Mouse (Mus musculus) limb, embryonic 15.5 days (tissue): ENCODE measurements around the gene Pde10a. TPM values are rescaled to one million over a fixed set of nuclear protein-coding genes. Genes with fewer than 3 reads are reported as not detected.

ENCODE experiments used
- ATAC-seq: fragments of 200-750 bp; cut with Nextera tagmentation; 2 replicates; pipeline ENCODE4 v1.8.0; 2017; ENCODE audit warnings: low read depth, moderate TSS enrichment; ENCODE audit not compliant: insufficient number of reproducible peaks, low FRiP score, low TSS enrichment
- H3K27ac ChIP-seq: fragments of 300-500 bp; sonication (generic); 2 replicates; pipeline ENCODE4 v1.5.1; 2015; ENCODE audit warnings: moderate library complexity, mild to moderate bottlenecking, inconsistent platforms
- H3K27me3 ChIP-seq: fragments of 300-500 bp; sonication (generic); 2 replicates; pipeline ENCODE4 v1.6.1; 2015; ENCODE audit warnings: inconsistent platforms
- H3K36me3 ChIP-seq: fragments of 300-500 bp; sonication (generic); 2 replicates; pipeline ENCODE4 v1.6.1; 2015; ENCODE audit warnings: inconsistent platforms
- H3K4me1 ChIP-seq: fragments of 300-500 bp; sonication (generic); 2 replicates; pipeline ENCODE4 v1.6.1; 2015; ENCODE audit warnings: inconsistent platforms
- H3K4me2 ChIP-seq: fragments of 300-500 bp; sonication (generic); 2 replicates; pipeline ENCODE4 v1.6.1; 2015; ENCODE audit warnings: mild to moderate bottlenecking, inconsistent platforms
- H3K4me3 ChIP-seq: fragments of 300-500 bp; sonication (generic); 2 replicates; pipeline ENCODE4 v1.5.1; 2015; ENCODE audit warnings: mild to moderate bottlenecking, inconsistent platforms
- H3K9ac ChIP-seq: fragments of 300-500 bp; sonication (generic); 2 replicates; pipeline ENCODE4 v1.6.1; 2015; ENCODE audit warnings: inconsistent platforms
- H3K9me3 ChIP-seq: fragments of 300-500 bp; sonication (generic); 2 replicates; pipeline ENCODE4 v1.6.1; 2016; ENCODE audit warnings: inconsistent platforms
- WGBS: fragments of 180-500 bp; shearing (Covaris S2); methylation state at CpG from one replicate; pipeline ENCODE4 v1.1.7; 2015; 5-methylcytosine and 5-hydroxymethylcytosine counted together
- polyA plus RNA-seq: library from polyadenylated mRNA; unstranded; fragments of >200 nt; fragmentation: Nextera tagmentation; extraction: Ambion mirVana; gene quantifications from 2 replicates; pipeline ENCODE4 v1.2.1, GENCODE M21; 2015

Pde10a gene
- polyA plus RNA-seq, 1 experiment from 2014 or later, result 3.1 TPM

GRCm38 (mm10) chr17:8923727-8924126 lies 398.6 kb downstream of the Pde10a start:
- Histone ChIP-seq H3K9ac (no peak overlapping the region), H3K27ac (no peak overlapping the region), H3K4me2 (no peak overlapping the region), H3K9me3 (no peaks in the 10 kb centered on the region), H3K36me3 (no peaks in the 10 kb centered on the region), H3K27me3 (no peaks in the 10 kb centered on the region), H3K4me3 (no peak overlapping the region), H3K4me1 (peaks cover 3% of the 10 kb centered on the region; the same call in 1 of the 2 replicates)
- 40% methylated on average over 8 of the region's 8 CpGs for WGBS
- ATAC-seq, result no peak

DNA sequence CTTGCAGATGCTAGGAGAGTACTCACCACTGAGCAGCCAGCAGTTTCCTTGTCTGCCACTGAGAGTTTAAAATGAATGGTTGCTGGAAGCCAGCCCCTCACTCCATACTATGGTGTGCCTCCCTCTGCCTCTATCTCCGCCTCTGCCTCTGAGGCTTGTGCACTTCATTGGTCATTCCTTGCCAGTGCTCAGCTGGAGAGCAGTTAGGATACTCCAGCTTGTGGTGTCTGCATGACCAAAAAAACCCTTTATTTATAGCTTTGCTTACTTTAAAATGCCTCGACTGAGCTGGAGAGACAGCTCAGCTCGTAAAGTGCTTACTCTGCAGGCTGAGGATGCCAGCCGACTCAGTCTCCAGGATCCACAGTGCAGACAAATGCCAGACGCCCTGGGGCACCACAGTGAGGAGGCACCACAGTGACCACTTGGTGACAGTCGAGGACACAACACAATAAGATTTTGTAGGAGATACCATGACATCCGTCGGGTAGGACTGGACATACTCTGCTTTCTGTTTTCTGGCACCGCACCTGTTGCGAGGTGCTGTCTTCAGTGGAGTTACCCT lies 400.7 kb downstream of the Pde10a start:
- no peak overlapping the region for H3K27ac ChIP-seq
- no peak overlapping the region for H3K4me3 ChIP-seq
- H3K4me2 ChIP-seq, result no peak overlapping the region
- no peak overlapping the region for H3K9ac ChIP-seq
- no peaks in the 10 kb centered on the region for H3K36me3 ChIP-seq
- H3K9me3 ChIP-seq, result no peaks in the 10 kb centered on the region
- ATAC-seq, result no peak
- peaks cover 3% of the 10 kb centered on the region; the same call in 1 of the 2 replicates for H3K4me1 ChIP-seq
- WGBS, result 51% methylated on average over 10 of the region's 10 CpGs
- no peaks in the 10 kb centered on the region for H3K27me3 ChIP-seq

GRCm38 (mm10) chr17:8928560-8928959 lies 403.4 kb downstream of the Pde10a start:
- H3K27ac ChIP-seq, result no peak overlapping the region
- H3K9ac ChIP-seq, result no peak overlapping the region
- no peak overlapping the region for H3K4me2 ChIP-seq
- no peak overlapping the region for H3K4me3 ChIP-seq
- WGBS, result 69% methylated on average over 2 of the region's 2 CpGs
- H3K4me1 ChIP-seq, result no peaks in the 10 kb centered on the region
- H3K9me3 ChIP-seq, result no peaks in the 10 kb centered on the region
- H3K27me3 ChIP-seq, result no peaks in the 10 kb centered on the region
- no peaks in the 10 kb centered on the region for H3K36me3 ChIP-seq
- ATAC-seq, result no peak

GRCm38 (mm10) chr17:8929636-8930035 lies 404.5 kb downstream of the Pde10a start:
- H3K9ac ChIP-seq, result no peak overlapping the region
- no peaks in the 10 kb centered on the region for H3K4me1 ChIP-seq
- no peaks in the 10 kb centered on the region for H3K27me3 ChIP-seq
- no peak overlapping the region for H3K27ac ChIP-seq
- no peaks in the 10 kb centered on the region for H3K9me3 ChIP-seq
- WGBS, result 62% methylated on average over 8 of the region's 8 CpGs
- H3K4me2 ChIP-seq, result no peak overlapping the region
- no peaks in the 10 kb centered on the region for H3K36me3 ChIP-seq
- no peak overlapping the region for H3K4me3 ChIP-seq
- no peak for ATAC-seq

GRCm38 (mm10) chr17:8935604-8936003 lies 410.4 kb downstream of the Pde10a start:
- H3K36me3 ChIP-seq, result no peaks in the 10 kb centered on the region
- H3K27me3 ChIP-seq, result no peaks in the 10 kb centered on the region
- no peak for ATAC-seq
- no peaks in the 10 kb centered on the region for H3K9me3 ChIP-seq
- no peaks in the 10 kb centered on the region for H3K4me1 ChIP-seq
- H3K9ac ChIP-seq, result no peak overlapping the region
- H3K4me2 ChIP-seq, result no peak overlapping the region
- H3K27ac ChIP-seq, result no peak overlapping the region
- WGBS, result 47% methylated on average over 12 of the region's 12 CpGs
- H3K4me3 ChIP-seq, result no peak overlapping the region

DNA sequence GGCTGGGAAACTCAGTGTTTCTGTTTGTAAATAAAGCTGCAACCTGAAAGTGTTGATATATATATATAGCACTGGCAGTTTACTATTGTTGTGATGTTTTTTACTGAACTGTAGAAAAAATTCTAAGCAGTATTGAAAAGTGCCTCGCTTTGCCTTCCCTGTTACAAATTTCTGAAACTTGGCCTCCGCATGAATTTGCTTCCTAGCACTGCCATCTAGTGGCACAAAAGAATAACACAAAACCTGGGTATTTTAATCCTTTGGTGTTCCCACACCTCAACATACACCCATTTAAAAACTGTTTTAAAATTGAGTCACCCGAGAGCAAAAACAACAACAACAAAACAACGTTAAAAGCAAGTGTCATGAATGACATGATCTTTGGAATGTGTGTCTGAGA lies 411.4 kb downstream of the Pde10a start:
- 1% methylated on average over 4 of the region's 4 CpGs for WGBS
- no peaks in the 10 kb centered on the region for H3K36me3 ChIP-seq
- no peaks in the 10 kb centered on the region for H3K27me3 ChIP-seq
- no peaks in the 10 kb centered on the region for H3K4me1 ChIP-seq
- no peak for ATAC-seq
- H3K9me3 ChIP-seq, result no peaks in the 10 kb centered on the region
- no peak overlapping the region for H3K27ac ChIP-seq
- no peak overlapping the region for H3K4me3 ChIP-seq
- H3K4me2 ChIP-seq, result no peak overlapping the region
- H3K9ac ChIP-seq, result no peak overlapping the region

DNA sequence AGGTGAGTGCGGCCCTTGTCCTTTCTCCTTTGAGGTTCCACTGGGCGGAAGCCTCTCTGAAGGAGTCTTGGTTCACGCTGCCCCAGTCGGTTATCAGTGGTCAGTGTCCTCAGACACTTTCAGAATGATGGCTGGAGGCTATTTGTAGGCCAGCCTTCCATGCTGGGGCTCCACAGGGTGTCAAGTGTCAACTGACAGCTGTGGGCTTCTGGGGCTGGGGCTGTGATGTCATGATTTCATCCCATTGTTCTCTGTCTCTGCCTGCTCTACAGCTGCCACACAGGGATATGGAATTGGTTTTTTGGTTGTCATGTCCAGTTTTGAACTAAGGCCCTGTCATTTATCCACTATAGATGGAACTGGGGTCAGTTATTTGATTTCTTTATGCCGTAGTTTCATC lies 426.4 kb downstream of the Pde10a start:
- no peak overlapping the region for H3K27ac ChIP-seq
- no peak for ATAC-seq
- no peaks in the 10 kb centered on the region for H3K9me3 ChIP-seq
- no peak overlapping the region for H3K9ac ChIP-seq
- H3K4me2 ChIP-seq, result no peak overlapping the region
- no peaks in the 10 kb centered on the region for H3K27me3 ChIP-seq
- H3K36me3 ChIP-seq, result peaks cover 8% of the 10 kb centered on the region; the same call in 1 of the 2 replicates
- H3K4me1 ChIP-seq, result no peaks in the 10 kb centered on the region
- no peak overlapping the region for H3K4me3 ChIP-seq
- 83% methylated on average over 5 of the region's 5 CpGs for WGBS

DNA sequence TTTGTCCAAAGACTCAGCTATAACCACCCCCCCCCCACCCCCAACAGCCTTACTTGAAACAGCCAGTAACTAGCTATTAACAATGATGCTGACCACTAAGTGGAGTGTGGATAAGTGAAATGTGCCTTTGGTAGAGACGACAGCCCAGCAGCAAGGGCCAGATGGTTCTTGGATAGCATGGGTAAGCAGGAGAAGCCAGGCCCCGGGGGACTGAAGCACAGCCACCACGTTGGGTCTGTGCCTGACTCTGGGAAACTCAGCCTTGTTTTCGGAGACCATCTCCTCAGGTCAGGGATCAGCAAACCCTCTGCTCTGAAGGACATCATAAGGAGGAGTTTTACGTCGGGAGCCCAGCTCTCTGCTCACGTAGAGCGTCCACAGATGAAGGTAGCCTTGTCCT lies 427.8 kb downstream of the Pde10a start:
- Histone ChIP-seq H3K27me3 (no peaks in the 10 kb centered on the region), H3K9me3 (no peaks in the 10 kb centered on the region), H3K4me1 (no peaks in the 10 kb centered on the region), H3K27ac (no peak overlapping the region), H3K4me2 (no peak overlapping the region), H3K4me3 (no peak overlapping the region), H3K36me3 (peaks cover 8% of the 10 kb centered on the region; the same call in 1 of the 2 replicates), H3K9ac (no peak overlapping the region)
- WGBS, result 80% methylated on average over 8 of the region's 8 CpGs
- ATAC-seq, result no peak

DNA sequence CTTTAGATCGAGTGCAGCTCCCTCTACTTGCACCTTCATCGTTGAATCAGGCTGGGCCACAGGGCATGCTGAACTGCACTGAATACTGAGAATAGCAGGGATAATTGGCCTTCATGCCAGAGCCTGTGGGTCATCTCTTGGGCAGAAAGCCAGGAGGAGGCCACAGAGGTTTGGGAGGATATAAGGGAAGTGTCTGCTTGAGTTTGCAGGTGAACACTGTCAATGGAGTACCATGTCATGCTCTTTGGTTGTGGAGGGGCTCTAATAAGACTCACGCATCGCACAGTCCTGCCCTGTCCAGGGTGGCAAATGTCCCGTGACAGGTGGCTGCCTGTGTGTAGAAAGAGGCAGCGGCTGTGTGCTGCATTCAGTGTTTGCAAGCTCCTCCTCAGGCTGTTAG lies 433.0 kb downstream of the Pde10a start:
- Histone ChIP-seq H3K9ac (no peak overlapping the region), H3K9me3 (no peaks in the 10 kb centered on the region), H3K4me3 (no peak overlapping the region), H3K4me1 (no peaks in the 10 kb centered on the region), H3K4me2 (no peak overlapping the region), H3K27me3 (no peaks in the 10 kb centered on the region), H3K36me3 (no peaks in the 10 kb centered on the region), H3K27ac (no peak overlapping the region)
- WGBS, result 81% methylated on average over 6 of the region's 6 CpGs
- no peak for ATAC-seq

DNA sequence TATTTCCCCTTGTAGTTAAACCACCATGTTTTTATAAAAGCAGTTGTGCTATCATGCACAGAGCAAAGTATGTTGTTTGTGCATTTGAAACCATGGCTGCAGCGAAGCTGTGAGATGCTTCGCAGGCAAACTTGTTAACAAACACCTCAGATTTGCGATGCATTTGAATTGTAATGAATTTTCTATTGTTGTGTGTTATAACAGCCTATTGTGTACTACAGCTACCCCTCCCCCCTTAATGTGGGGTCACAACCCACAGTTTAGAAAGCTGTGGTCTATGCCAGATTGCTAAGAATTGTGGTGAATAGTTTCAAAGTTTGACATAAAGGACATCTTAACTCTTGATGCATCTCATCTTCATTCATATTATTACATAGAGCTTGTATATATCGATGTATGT lies 435.2 kb downstream of the Pde10a start:
- H3K27ac ChIP-seq, result no peak overlapping the region
- 91% methylated on average over 4 of the region's 4 CpGs for WGBS
- H3K27me3 ChIP-seq, result no peaks in the 10 kb centered on the region
- ATAC-seq, result no peak
- H3K36me3 ChIP-seq, result no peaks in the 10 kb centered on the region
- H3K4me3 ChIP-seq, result no peak overlapping the region
- H3K4me2 ChIP-seq, result no peak overlapping the region
- H3K4me1 ChIP-seq, result no peaks in the 10 kb centered on the region
- H3K9ac ChIP-seq, result no peak overlapping the region
- no peaks in the 10 kb centered on the region for H3K9me3 ChIP-seq

- Histone ChIP-seq H3K4me1 (no peaks in the 10 kb centered on the region), H3K4me2 (no peak overlapping the region), H3K4me3 (no peak overlapping the region), H3K27ac (no peak overlapping the region), H3K9ac (no peak overlapping the region), H3K9me3 (no peaks in the 10 kb centered on the region), H3K27me3 (no peaks in the 10 kb centered on the region), H3K36me3 (no peaks in the 10 kb centered on the region)
- ATAC-seq, result no peak
- WGBS, result 81% methylated on average over 5 of the region's 5 CpGs
Measured at GRCm38 (mm10) chr17:8961097-8961496, 435.9 kb downstream of the Pde10a start.

DNA sequence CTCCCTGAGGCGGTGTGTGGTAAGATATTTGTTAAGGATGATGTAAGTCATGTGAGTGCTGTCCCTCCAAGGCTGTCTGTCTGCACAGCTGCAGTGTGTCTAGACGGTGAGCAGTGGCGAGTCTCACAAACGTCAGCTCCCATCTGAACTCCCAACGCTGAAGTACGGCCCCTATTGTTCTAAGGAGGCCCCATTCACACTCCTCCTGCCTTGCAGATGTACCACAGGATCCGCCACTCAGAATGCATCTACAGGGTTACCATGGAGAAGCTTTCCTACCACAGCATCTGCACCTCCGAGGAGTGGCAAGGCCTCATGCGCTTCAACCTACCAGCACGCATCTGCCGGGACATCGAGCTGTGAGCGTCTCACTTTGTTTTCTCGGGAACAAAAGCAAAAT lies 436.5 kb downstream of the Pde10a start:
- Histone ChIP-seq H3K4me1 (no peaks in the 10 kb centered on the region), H3K9me3 (no peaks in the 10 kb centered on the region), H3K9ac (no peak overlapping the region), H3K4me2 (no peak overlapping the region), H3K27ac (no peak overlapping the region), H3K27me3 (no peaks in the 10 kb centered on the region), H3K4me3 (no peak overlapping the region), H3K36me3 (no peaks in the 10 kb centered on the region)
- ATAC-seq, result no peak
- 82% methylated on average over 14 of the region's 14 CpGs for WGBS

DNA sequence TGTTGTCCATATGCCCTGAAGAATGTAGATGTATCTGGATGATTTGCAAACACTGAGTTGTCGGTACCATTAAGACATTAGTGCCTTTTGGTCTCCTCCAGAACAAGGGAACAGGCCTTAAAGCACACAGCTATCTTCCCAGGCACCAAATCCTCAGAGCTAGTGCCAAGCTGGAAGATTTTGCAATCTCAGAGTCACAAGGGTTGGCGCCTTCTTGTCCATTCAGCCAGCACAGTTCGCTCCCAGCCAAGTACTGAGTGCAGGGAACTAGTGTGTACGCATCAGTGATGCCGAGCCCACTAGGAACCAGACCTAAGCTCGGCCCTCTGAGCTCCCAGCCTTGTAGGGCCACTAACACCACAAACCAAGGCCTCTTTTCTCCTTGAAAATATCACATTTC lies 440.0 kb downstream of the Pde10a start:
- Histone ChIP-seq H3K9ac (no peak overlapping the region), H3K4me3 (no peak overlapping the region), H3K4me1 (no peaks in the 10 kb centered on the region), H3K4me2 (no peak overlapping the region), H3K27me3 (no peaks in the 10 kb centered on the region), H3K9me3 (no peaks in the 10 kb centered on the region), H3K27ac (no peak overlapping the region), H3K36me3 (no peaks in the 10 kb centered on the region)
- WGBS, result 89% methylated on average over 6 of the region's 6 CpGs
- ATAC-seq, result no peak
